Mouse (Mus musculus) liver, embryonic 15.5 days (tissue): ENCODE measurements around the gene Opn4. TPM values are rescaled to one million over a fixed set of nuclear protein-coding genes. Genes with fewer than 3 reads are reported as not detected.

ENCODE experiments used
- ATAC-seq: fragments of 200-750 bp; cut with Nextera tagmentation; 2 replicates; pipeline ENCODE4 v1.8.0; 2017; ENCODE audit warnings: moderate number of reproducible peaks, mild to moderate bottlenecking, moderate library complexity; ENCODE audit not compliant: insufficient read depth
- H3K27ac ChIP-seq: fragments of 300-500 bp; sonication (generic); replicated peaks from 2 replicates; pipeline ENCODE4 v1.5.1; 2015; ENCODE audit warnings: mild to moderate bottlenecking, inconsistent platforms
- H3K27me3 ChIP-seq: fragments of 300-500 bp; sonication (generic); 2 replicates; pipeline ENCODE4 v1.6.1; 2015; ENCODE audit warnings: mild to moderate bottlenecking, inconsistent platforms
- H3K36me3 ChIP-seq: fragments of 300-500 bp; sonication (generic); replicated peaks from 2 replicates; pipeline ENCODE4 v1.6.1; 2015; ENCODE audit warnings: moderate library complexity, mild to moderate bottlenecking, inconsistent platforms
- H3K4me1 ChIP-seq: fragments of 300-500 bp; sonication (generic); replicated peaks from 2 replicates; pipeline ENCODE4 v1.6.1; 2015; ENCODE audit warnings: inconsistent platforms
- H3K4me2 ChIP-seq: fragments of 300-500 bp; sonication (generic); 2 replicates; pipeline ENCODE4 v1.6.1; 2015; ENCODE audit warnings: moderate library complexity, mild to moderate bottlenecking, inconsistent platforms
- H3K4me3 ChIP-seq: fragments of 300-500 bp; sonication (generic); replicated peaks from 2 replicates; pipeline ENCODE4 v1.5.1; 2015; ENCODE audit warnings: mild to moderate bottlenecking, inconsistent platforms
- H3K9ac ChIP-seq: fragments of 300-500 bp; sonication (generic); 2 replicates; pipeline ENCODE4 v1.6.1; 2015; ENCODE audit warnings: moderate library complexity, mild to moderate bottlenecking, inconsistent platforms
- H3K9me3 ChIP-seq: fragments of 300-500 bp; sonication (generic); replicated peaks from 2 replicates; pipeline ENCODE4 v1.6.1; 2016; ENCODE audit warnings: inconsistent platforms
- WGBS: fragments of 180-500 bp; shearing (Covaris S2); methylation state at CpG from one replicate; pipeline ENCODE4 v1.1.7; 2015; ENCODE audit warnings: mixed read lengths; ENCODE audit not compliant: insufficient replicate concordance; 5-methylcytosine and 5-hydroxymethylcytosine counted together
- polyA plus RNA-seq: library from polyadenylated mRNA; unstranded; fragments of >200 nt; fragmentation: Nextera tagmentation; extraction: Ambion mirVana; gene quantifications from 2 replicates; pipeline ENCODE4 v1.2.1, GENCODE M21; 2015

Gene Opn4
- polyA plus RNA-seq, 1 experiment from 2014 or later: not detected

DNA sequence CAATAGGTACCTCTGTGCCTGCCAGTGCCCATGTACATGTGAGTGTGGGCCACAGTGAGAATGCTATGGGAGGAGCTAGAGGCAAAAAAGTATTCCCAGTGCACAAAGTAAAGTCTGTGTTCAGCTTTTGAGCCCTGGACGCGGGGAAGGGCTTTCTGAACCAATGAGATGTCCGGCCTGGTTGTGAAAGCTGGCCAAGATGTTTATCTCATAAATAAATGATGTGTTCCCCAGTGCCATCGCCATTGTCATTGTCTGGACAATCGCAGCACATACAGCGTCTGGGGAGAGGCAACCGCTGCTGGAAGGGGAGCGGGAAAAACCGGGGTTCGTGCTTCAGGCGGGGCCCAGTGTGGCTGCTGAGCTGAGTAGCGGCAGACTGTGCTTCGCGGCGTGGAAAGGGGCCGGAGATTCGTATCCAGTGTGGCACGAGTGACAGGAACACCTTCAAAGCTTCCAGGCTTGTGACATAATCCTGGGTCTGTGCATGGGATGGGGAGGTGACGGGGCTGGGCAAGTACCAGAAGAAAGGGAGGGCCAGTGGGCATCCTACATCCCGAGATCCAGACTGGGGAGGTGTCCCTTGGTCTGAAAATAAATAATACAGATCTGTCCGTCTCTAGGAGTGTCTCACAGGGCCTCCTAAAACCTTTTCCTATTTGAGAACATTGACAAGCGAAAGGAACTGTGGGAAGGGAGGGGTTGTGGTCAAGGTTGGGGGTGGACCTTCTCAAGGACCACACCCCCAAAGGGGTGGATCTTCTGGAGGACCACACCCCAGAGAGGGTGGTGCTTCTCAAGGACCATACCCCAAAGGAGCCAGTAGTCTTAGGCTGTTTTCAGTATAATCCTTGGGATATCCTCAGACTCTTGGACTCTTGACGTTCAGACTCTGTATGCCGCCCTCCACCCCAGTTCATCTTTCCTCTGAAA lies 8.9 kb downstream of the Opn4 start:
- 60% methylated on average over 24 of the region's 24 CpGs for WGBS
- ATAC-seq: no peak
- no peak overlapping the region for H3K4me3 ChIP-seq

DNA sequence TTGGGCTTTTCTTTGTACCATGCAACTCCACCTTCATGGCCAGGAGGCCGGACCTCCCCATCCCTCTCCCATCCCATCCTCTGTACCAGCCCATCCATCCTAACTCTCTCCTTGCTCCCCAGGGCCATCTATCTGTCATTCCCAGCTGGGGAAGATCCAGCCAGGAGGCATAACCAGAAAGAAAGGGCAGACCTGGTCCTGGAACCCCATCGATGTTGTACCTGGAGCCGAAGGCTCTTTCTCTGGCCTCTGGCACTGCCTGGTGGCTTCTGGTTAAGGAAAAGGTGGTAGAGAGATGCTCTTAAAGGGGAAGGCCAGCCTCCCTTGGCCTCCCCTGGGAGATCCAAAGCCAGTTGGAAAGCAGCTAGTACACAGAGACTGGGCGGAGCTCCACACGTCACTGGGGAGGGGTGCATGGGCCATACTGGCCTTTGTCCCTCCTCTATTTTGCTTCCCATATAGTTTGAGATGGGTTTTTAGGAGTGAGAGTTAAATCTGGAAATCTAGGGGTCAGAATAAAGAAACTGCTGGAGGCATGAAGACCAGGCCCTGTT lies 9.8 kb downstream of the Opn4 start:
- Histone ChIP-seq H3K27ac (no peak overlapping the region), H3K4me3 (no peak overlapping the region), H3K4me1 (no peaks in the 10 kb centered on the region; the same call in 1 of the 2 replicates), H3K27me3 (no peaks in the 10 kb centered on the region), H3K9ac (no peak overlapping the region), H3K9me3 (no peaks in the 10 kb centered on the region), H3K36me3 (no peaks in the 10 kb centered on the region), H3K4me2 (no peak overlapping the region)
- 79% methylated on average over 5 of the region's 5 CpGs for WGBS
- no peak for ATAC-seq

More for the DNA sequence above, 8.9 kb downstream of the Opn4 start:
- H3K4me2 ChIP-seq: no peak overlapping the region
- no peaks in the 10 kb centered on the region for H3K4me1 ChIP-seq
- no peaks in the 10 kb centered on the region for H3K36me3 ChIP-seq
- H3K27me3 ChIP-seq: no peaks in the 10 kb centered on the region
- no peak overlapping the region for H3K9ac ChIP-seq
- H3K27ac ChIP-seq: no peak overlapping the region
- no peaks in the 10 kb centered on the region for H3K9me3 ChIP-seq

DNA sequence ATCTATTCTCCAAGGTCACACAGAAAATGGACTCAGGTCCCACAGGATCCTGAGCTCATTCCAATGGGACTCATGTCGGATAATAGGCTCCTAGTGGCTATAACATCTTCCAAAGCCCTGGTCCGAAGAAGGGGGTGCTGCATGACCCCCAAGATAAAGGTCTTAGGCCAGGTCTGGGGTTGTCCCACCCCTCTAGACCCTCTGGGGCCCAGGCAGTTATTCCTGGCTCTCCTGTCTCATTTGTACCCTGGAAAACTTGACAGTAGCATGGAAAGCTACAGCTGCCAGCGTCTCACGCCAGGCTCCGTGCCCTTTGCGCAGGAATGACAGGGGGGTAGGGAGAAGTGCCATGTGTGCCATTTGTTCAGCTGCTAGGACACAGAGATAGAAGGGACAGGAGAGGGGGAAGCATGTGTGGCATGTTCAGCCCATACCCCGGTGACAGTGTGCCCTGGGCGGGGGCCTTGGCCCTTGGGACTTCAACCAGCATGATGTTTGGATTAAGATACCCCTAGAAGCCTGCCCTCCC lies 10.7 kb downstream of the Opn4 start:
- Histone ChIP-seq H3K9ac (no peak overlapping the region), H3K27me3 (no peaks in the 10 kb centered on the region), H3K36me3 (no peaks in the 10 kb centered on the region), H3K9me3 (no peaks in the 10 kb centered on the region), H3K4me2 (no peak overlapping the region), H3K27ac (no peak overlapping the region), H3K4me1 (no peaks in the 10 kb centered on the region; the same call in 1 of the 2 replicates), H3K4me3 (no peak overlapping the region)
- 77% methylated on average over 8 of the region's 8 CpGs for WGBS
- no peak for ATAC-seq

DNA sequence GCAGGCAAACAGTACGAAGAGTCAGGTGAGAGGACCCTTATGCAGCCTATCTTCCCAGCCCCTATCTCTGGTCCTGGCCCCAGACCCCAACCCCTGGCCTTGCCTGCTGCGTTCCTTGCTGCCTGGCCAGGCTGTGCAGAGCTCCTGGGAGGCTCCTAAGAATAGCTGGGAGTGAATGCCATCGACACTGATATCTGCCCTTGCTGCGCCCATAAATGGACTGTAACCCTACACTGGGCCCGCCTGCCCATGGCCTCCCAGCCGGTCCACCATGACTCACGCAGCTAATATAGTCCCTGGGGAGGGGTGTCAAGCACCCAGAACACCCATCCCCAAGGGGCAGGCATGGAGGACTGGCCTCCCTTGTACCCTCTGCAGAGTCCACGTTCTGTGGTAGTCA lies 11.4 kb downstream of the Opn4 start, which contains the start of gene Ldb3:
Gene Ldb3 (minus strand): TSS at position 185 of the 400 bp plus-strand sequence.
- no peak within 1 kb of the TSS for H3K4me2 ChIP-seq
- no peaks in the 10 kb centered on the region for H3K27me3 ChIP-seq
- no peak within 1 kb of the TSS for H3K4me3 ChIP-seq
- H3K9me3 ChIP-seq: no peaks in the 10 kb centered on the region
- no peak for ATAC-seq
- 63% methylated on average over 8 of the region's 8 CpGs for WGBS
- H3K4me1 ChIP-seq: no peaks in the 10 kb centered on the region; the same call in 1 of the 2 replicates
- H3K27ac ChIP-seq: no peak within 1 kb of the TSS
- no peak within 1 kb of the TSS for H3K9ac ChIP-seq
- H3K36me3 ChIP-seq: no peaks in the 10 kb centered on the region

DNA sequence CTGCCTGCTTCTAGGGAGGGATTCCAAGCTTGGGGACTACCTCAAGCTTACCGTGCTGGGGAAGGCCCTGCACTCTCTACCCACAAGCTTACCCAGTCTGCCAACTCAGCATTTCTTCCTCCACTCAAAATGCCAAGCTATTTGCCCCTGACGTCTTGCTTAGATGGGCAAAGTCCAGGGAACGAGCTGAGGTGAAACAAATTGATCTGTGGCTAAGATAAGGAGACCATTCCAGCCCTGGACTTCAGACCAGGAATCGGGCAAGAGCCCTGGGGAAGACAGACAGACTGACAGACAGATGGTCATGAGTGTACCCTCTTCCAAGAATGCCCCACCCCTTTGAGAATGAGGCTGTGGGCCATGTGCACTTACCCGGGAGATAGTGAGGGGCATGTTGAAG lies 11.9 kb downstream of the Opn4 start:
- Histone ChIP-seq H3K9me3 (no peaks in the 10 kb centered on the region), H3K9ac (no peak overlapping the region)
- 38% methylated on average over 5 of the region's 5 CpGs for WGBS

DNA sequence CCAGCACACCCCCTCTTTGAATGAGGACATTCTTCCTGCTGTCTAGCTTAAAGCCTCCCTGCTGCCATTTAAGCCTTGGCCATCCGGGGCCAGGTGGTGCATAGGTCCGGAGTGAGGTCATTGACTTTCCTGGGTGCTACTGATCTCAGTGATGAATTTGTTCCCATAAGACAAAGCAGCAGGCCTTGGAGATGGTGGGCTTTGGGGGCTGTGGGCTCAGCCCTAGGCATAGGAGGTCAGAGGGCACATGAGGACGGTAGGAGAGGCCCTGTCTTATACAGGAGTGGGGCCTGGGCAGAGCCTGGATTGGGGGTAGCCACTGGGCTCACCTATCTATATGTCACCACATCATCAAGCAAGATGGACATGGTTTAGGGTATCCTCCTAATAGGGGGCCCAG lies 13.1 kb downstream of the Opn4 start:
- 75% methylated on average over 3 of the region's 3 CpGs for WGBS
- no peak for ATAC-seq
- no peaks in the 10 kb centered on the region for H3K9me3 ChIP-seq
- H3K36me3 ChIP-seq: no peaks in the 10 kb centered on the region
- H3K27me3 ChIP-seq: no peaks in the 10 kb centered on the region
- H3K4me2 ChIP-seq: no peak overlapping the region
- H3K4me3 ChIP-seq: no peak overlapping the region
- no peak overlapping the region for H3K27ac ChIP-seq
- H3K4me1 ChIP-seq: no peaks in the 10 kb centered on the region; the same call in 1 of the 2 replicates
- no peak overlapping the region for H3K9ac ChIP-seq

More for the DNA sequence above, 11.9 kb downstream of the Opn4 start:
- Histone ChIP-seq H3K4me1 (no peaks in the 10 kb centered on the region; the same call in 1 of the 2 replicates), H3K4me2 (no peak overlapping the region), H3K27me3 (no peaks in the 10 kb centered on the region), H3K36me3 (no peaks in the 10 kb centered on the region), H3K4me3 (no peak overlapping the region), H3K27ac (no peak overlapping the region)
- ATAC-seq: no peak

DNA sequence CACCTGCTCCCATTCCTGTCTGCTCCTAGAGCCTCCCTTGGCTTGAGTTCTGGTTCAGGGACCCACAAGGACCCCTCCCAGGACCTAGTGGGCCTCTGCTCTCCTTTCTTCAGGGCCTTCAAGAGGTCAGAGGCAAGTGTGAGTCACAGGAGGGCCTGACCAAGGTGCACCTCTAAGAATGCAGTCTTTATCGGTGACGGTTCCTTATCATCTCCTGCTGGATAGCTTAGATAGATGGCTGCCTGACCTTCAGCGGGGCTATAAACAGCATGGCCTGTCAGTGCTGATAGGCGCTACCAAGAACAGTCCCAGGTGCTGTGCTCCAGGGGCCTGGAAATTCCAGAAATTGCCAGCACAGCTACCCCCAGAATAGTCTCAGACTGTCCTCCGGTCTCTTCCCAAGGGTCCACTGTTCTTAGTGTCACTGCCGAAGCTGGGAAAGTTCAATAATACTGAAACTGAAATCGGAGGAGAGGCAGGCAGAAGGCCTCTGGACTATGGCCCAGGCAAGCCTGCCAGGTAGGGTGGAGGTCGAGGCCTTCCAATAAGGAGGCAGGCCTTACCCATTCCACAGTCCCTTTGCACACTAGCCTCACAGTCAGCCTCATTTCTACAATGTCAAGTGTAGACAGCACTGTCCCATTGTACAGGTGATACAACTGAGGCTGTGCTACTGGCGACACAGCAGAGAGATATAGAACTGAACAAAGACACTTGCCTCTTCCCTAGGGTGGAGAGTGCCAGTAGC lies 14.4 kb downstream of the Opn4 start:
- Histone ChIP-seq H3K4me3 (no peak overlapping the region), H3K9ac (no peak overlapping the region), H3K27ac (no peak overlapping the region), H3K36me3 (no peaks in the 10 kb centered on the region), H3K4me2 (no peak overlapping the region), H3K27me3 (no peaks in the 10 kb centered on the region), H3K9me3 (no peaks in the 10 kb centered on the region), H3K4me1 (no peaks in the 10 kb centered on the region; the same call in 1 of the 2 replicates)
- no peak for ATAC-seq
- WGBS: 51% methylated on average over 9 of the region's 9 CpGs

DNA sequence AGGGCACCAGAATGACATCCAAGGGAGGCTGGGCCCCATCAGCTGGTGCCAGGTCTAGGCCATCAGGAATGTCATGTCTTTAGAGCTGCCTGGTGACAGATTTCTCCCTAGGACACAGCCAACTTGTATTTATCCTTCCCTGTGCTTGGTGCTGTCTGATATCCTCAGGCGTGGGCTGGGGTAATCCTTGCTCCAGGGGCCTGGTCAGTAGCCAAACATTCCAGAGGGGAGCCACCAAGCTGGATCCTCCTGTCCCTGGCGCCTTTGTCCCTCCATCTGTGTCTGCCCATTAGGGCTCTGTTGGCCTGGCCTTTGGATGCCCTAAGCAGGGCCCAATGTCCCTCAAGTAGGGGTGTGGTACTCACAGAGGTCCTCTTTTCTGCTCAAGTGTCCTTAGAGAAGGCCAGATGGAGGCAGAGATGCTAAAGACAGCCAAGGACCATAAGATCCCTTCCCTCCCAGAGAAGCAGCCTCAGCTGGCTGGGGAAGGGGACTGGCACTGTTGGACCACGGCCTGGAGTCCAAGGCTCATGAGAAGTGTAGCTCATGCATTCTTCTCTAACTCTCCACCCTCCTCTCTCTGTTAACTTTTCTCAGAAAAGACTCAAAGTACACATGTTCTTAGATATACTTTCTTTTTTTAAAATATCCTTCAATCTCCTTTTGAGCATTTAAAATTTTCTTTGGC lies 17.1 kb downstream of the Opn4 start:
- no peaks in the 10 kb centered on the region; the same call in 1 of the 2 replicates for H3K4me1 ChIP-seq
- WGBS: 52% methylated on average over 3 of the region's 3 CpGs
- no peaks in the 10 kb centered on the region for H3K27me3 ChIP-seq
- no peak overlapping the region for H3K4me3 ChIP-seq
- H3K9me3 ChIP-seq: no peaks in the 10 kb centered on the region
- no peak overlapping the region for H3K4me2 ChIP-seq
- no peak overlapping the region for H3K27ac ChIP-seq
- H3K9ac ChIP-seq: no peak overlapping the region
- H3K36me3 ChIP-seq: no peaks in the 10 kb centered on the region
- no peak for ATAC-seq

DNA sequence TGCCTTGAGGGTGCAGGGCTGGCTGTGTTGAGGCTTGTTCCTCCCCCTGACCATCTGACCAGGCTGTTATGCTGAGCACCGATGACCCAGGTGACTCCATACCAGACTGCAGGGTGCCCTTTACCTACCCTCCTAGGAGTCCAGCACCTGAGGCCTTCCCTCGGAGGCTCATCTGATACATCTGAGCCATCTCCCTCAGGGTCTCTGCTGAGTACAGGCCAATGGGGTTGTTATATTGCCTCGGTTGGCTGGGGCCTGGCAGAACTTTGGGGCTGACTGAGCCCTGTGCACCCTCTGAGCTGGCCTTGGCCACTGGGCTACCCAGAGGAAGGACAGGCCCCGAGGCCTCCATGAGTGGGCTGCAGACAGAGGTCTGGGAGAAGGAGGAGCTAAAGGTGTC lies 23.1 kb downstream of the Opn4 start:
- Histone ChIP-seq H3K27ac (no peak overlapping the region), H3K4me3 (no peak overlapping the region), H3K4me2 (no peak overlapping the region), H3K36me3 (no peaks in the 10 kb centered on the region), H3K9ac (no peak overlapping the region), H3K27me3 (no peaks in the 10 kb centered on the region; the same call in 1 of the 2 replicates), H3K9me3 (no peaks in the 10 kb centered on the region), H3K4me1 (no peaks in the 10 kb centered on the region)
- ATAC-seq: no peak
- 66% methylated on average over 4 of the region's 4 CpGs for WGBS

DNA sequence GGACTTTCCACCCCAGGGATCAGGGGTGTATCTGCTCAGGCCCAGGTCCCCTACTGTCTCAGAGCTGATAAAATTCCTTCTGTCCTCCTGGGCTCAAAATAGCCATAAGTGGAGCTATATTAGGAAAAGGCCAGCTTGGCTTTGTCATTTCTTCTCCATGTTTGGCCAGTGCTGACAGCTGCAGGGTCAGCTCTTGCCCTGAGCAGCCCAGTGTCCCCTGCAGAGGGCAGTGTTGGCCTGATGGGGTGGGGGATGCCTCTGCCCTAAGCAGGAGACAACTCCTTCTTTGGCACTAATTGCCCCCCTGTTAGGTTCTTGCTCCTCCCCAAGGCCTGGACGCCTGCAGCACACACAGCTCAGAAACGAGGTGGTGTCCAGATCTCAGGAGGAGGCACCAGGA lies 25.9 kb downstream of the Opn4 start:
- no peak for ATAC-seq
- Histone ChIP-seq H3K4me3 (no peak overlapping the region), H3K9ac (no peak overlapping the region), H3K4me1 (no peaks in the 10 kb centered on the region), H3K27ac (no peak overlapping the region), H3K9me3 (no peaks in the 10 kb centered on the region), H3K4me2 (no peak overlapping the region), H3K27me3 (peaks cover 7% of the 10 kb centered on the region), H3K36me3 (no peaks in the 10 kb centered on the region)
- WGBS: 63% methylated on average over 2 of the region's 2 CpGs
